Mouse (Mus musculus) kidney, adult 2 months (tissue): ENCODE data around the gene Wipi2.

ENCODE experiments used
- CTCF ChIP-seq: fragments of 200-500 bp; conservative IDR thresholded peaks from 2 replicates; pipeline ENCODE4 v1.5.1; 2011; ENCODE audit warnings: low read depth, mild to moderate bottlenecking, control low read depth, low read length, moderate library complexity, mixed read lengths; ENCODE audit not compliant: insufficient read depth, insufficient read length
- POLR2A ChIP-seq: fragments of 200-500 bp; IDR thresholded peaks from one replicate; pipeline ENCODE4 v1.6.1; 2011; ENCODE audit warnings: low read depth, low read length, control low read depth

DNA sequence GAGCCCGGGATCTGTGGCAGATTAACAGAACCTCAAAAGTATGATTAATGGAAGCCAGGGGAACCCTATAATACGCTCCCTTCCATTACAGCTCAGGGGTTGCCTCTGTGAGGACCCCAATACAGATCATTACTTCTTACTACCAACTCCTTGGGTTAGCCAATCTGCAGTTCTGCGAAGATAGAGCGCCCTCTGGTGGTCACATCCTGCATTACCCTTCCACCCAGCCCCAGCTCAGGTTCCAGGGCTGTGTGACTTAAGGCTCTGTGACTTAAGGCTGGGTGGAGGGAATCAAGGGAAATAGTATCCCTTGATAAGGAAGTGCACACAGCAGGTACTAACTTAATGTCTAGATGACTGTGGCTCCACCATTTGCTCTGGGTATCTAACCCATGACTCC, 90.5 kb downstream of the Wipi2 start:
- peak; percentile 96 for TF ChIP-seq CTCF
- TF ChIP-seq POLR2A = no peak
